Mouse (Mus musculus): ENCODE results near the gene Pex14.

- TF ChIP-seq CTCF (conservative IDR thresholded peaks at IDR 0.05; ENCODE audit: low read length) (no peak), NANOG (IDR thresholded peaks at IDR 0.05; ENCODE audit: borderline replicate concordance, low read length) (no peak), POU5F1 (IDR thresholded peaks at IDR 0.05; ENCODE audit: borderline replicate concordance, low read length) (no peak)
These were observed 53.8 kb downstream of the Pex14 start for GRCm38 (mm10) chr4:149045885-149046284.
